Mouse (Mus musculus) forebrain, embryonic 14.5 days (tissue): ENCODE data around the gene Ptgdr. TPM values are rescaled to one million over a fixed set of nuclear protein-coding genes. Genes with fewer than 3 reads are reported as not detected.
A peak's percentile ranks its signal among the peaks of the same experiment; 100 is the strongest.
"Not testable (repeated sequence)": the region's sequence is repeated elsewhere in the genome, so short reads cannot be mapped to it uniquely, and the experiment has no call there.

ENCODE experiments used
- ATAC-seq: fragments of 200-750 bp; cut with Nextera tagmentation; 2 replicates; pipeline ENCODE4 v1.8.0; 2017; ENCODE audit warnings: mild to moderate bottlenecking, moderate library complexity
- DNase-seq: peaks from one replicate; pipeline ENCODE4 v3.0.0-alpha.2; 2015; ENCODE audit warnings: low spot score
- H3K27ac ChIP-seq: fragments of 300-500 bp; sonication (generic); 2 replicates; pipeline ENCODE4 v1.5.1; 2014; ENCODE audit warnings: low read depth, mild to moderate bottlenecking, control low read depth, low read length, moderate library complexity
- H3K27me3 ChIP-seq: fragments of 300-500 bp; sonication (generic); replicated peaks from 2 replicates; pipeline ENCODE4 v1.6.1; 2014; ENCODE audit warnings: low read length, control low read depth, mixed read lengths; ENCODE audit not compliant: control insufficient read depth, insufficient read depth
- H3K36me3 ChIP-seq: fragments of 300-500 bp; sonication (generic); 2 replicates; pipeline ENCODE4 v1.6.1; 2014; ENCODE audit warnings: low read length, control low read depth; ENCODE audit not compliant: control insufficient read depth, insufficient read depth
- H3K4me1 ChIP-seq: fragments of 300-500 bp; sonication (generic); 2 replicates; pipeline ENCODE4 v1.6.1; 2014; ENCODE audit warnings: antibody characterized with exemption, low read length, control low read depth; ENCODE audit not compliant: control insufficient read depth, insufficient read depth
- H3K4me2 ChIP-seq: fragments of 300-500 bp; sonication (generic); 2 replicates; pipeline ENCODE4 v1.6.1; 2014; ENCODE audit warnings: mild to moderate bottlenecking, control low read depth, low read length
- H3K4me3 ChIP-seq: fragments of 300-500 bp; sonication (generic); 2 replicates; pipeline ENCODE4 v1.5.1; 2014; ENCODE audit warnings: low read depth, low read length, control low read depth
- H3K9ac ChIP-seq: fragments of 300-500 bp; sonication (generic); 2 replicates; pipeline ENCODE4 v1.6.1; 2014; ENCODE audit warnings: mild to moderate bottlenecking, low read length, control low read depth, moderate library complexity
- H3K9me3 ChIP-seq: fragments of 300-500 bp; sonication (generic); replicated peaks from 2 replicates; pipeline ENCODE4 v1.6.1; 2016; ENCODE audit warnings: low read length, control low read depth, mixed read lengths; ENCODE audit not compliant: control insufficient read depth
- WGBS: fragments of 180-500 bp; shearing (Covaris S2); extraction: QIAGEN DNeasy Blood & Tissue Kit; methylation state at CpG from one replicate; pipeline ENCODE4 v1.1.7; 2014; 5-methylcytosine and 5-hydroxymethylcytosine counted together
- polyA plus RNA-seq: library from polyadenylated mRNA; unstranded; fragments of >200 nt; fragmentation: Nextera tagmentation; extraction: Ambion mirVana; gene quantifications from 2 replicates; pipeline ENCODE4 v1.2.1, GENCODE M21; 2014

The Ptgdr gene
- 0.15 and 0.30 TPM in 2 replicates for polyA plus RNA-seq

DNA sequence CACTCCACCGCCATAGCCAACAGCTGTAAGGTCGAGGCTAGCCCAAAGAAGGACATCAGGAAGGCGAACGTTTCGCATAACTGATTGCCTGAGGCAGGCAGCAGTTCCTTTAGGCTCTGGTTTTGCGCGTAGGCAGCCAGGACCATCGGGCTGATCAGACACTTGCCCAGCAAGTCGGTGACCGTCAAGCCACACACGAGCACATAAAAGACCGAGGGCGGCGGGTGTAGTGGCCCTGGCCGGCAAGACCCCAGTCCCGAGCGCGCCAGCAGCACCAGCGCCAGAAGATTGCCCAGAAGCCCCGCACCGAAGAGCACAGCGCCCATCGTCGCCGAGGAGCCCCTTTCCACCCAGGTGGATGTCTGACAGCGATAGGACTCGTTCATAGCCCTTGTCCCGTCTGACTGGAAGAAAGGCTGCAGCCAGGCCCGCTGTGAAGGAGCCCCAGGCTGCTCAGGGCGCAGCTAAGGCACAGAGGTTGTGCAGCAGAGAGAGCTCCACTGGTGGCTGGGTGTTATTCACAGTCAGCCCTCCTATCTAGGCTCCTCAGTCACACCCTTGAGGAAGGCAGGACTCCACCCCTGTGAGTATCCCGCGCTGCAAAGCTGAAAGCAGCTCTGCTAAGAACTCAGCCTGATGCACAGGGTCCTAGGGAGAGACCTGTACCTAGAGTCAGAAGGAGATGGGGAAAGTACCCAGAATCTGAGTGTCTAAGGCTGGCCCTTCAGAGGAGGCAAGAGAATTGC, at the start of gene Ptgdr:
TSS of gene Ptgdr (minus strand) at position 508 of the 746 bp plus-strand sequence.
- Histone ChIP-seq H3K4me1 (no peaks in the 10 kb centered on the region), H3K27me3 (peaks cover 17% of the 10 kb centered on the region), H3K9ac (no peak within 1 kb of the TSS), H3K36me3 (no peaks in the 10 kb centered on the region), H3K4me3 (peak within 1 kb of the TSS; percentile 20; the same call in 1 of the 2 replicates), H3K9me3 (no peaks in the 10 kb centered on the region), H3K4me2 (peak within 1 kb of the TSS; percentile 44), H3K27ac (no peak within 1 kb of the TSS)
- ATAC-seq: no peak
- no peak for DNase-seq
- 3% methylated on average over 32 of the region's 32 CpGs for WGBS

DNA sequence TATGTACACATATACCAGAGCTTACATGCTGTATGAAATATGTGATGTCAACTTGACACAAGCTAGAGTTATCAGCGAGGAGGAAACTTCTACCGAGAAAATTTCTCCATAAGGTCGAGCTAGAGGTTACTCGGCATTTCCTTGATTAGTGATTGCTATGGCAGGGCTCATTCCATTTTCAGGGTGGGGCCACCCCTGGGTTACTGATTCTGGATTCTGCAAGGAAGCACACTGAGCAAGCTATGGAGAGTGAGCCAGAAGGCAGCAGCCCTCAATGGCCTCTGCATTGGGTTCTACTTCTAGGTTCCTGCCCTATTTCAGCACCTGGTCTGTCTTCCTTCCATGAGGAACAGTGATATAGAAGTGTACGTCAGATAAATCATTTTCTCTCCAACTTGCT, 48.6 kb upstream of the Ptgdr start:
- no peak overlapping the region for H3K4me3 ChIP-seq
- no peak for DNase-seq
- 94% methylated on average over 5 of the region's 5 CpGs for WGBS
- H3K9me3 ChIP-seq: no peaks in the 10 kb centered on the region
- H3K27me3 ChIP-seq: no peaks in the 10 kb centered on the region
- H3K4me2 ChIP-seq: no peak overlapping the region
- H3K4me1 ChIP-seq: no peaks in the 10 kb centered on the region
- ATAC-seq: no peak
- no peak overlapping the region for H3K9ac ChIP-seq
- H3K27ac ChIP-seq: no peak overlapping the region
- no peaks in the 10 kb centered on the region for H3K36me3 ChIP-seq

DNA sequence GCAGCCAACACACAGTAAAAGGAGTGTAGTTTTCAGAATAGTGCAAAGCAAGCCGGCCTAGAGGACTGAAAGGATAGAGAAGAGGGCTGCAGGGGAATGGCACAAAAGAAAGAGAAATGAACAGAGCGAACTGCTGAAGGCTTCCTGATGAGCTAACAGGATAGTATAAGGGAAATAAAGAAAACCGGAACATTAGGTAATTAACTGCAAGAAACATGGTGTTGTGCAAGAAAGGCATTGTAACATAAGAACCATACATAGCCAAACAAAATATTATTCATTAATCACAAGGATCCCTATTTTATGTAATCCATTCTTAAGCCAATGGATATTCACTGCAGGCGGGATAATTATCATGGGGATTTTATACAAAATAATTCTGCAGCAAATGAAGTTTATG, 45.0 kb upstream of the Ptgdr start:
- no peaks in the 10 kb centered on the region for H3K4me1 ChIP-seq
- H3K36me3 ChIP-seq: no peaks in the 10 kb centered on the region
- DNase-seq (no peak), ATAC-seq (no peak)
- no peak overlapping the region for H3K9ac ChIP-seq
- no peak overlapping the region for H3K4me3 ChIP-seq
- no peaks in the 10 kb centered on the region for H3K27me3 ChIP-seq
- H3K27ac ChIP-seq: no peak overlapping the region
- 77% methylated on average over 4 of the region's 4 CpGs for WGBS
- H3K4me2 ChIP-seq: no peak overlapping the region
- no peaks in the 10 kb centered on the region for H3K9me3 ChIP-seq

DNA sequence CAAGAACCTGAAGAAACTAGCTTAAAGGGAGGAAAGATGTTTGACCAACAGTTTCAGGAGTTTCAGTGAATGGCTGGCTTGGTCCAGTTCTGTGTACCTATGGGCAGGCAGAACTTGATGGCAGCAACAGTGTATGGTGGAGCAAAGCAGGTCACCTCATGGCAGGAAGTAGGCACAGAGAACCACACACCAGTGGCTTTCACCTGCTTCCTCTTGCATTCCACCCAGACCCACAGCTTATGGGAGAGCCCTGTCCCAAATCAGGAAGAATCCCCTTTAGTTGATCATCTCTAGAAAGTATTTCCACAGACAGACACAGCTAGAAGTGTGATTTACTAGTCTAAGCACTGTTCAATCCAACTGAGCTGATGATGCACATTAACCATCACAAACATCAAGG, 42.6 kb upstream of the Ptgdr start:
- not testable (repeated sequence) for H3K4me3 ChIP-seq, ATAC-seq, H3K36me3 ChIP-seq, H3K9me3 ChIP-seq, H3K4me2 ChIP-seq, H3K9ac ChIP-seq, H3K4me1 ChIP-seq, DNase-seq, H3K27ac ChIP-seq, H3K27me3 ChIP-seq

DNA sequence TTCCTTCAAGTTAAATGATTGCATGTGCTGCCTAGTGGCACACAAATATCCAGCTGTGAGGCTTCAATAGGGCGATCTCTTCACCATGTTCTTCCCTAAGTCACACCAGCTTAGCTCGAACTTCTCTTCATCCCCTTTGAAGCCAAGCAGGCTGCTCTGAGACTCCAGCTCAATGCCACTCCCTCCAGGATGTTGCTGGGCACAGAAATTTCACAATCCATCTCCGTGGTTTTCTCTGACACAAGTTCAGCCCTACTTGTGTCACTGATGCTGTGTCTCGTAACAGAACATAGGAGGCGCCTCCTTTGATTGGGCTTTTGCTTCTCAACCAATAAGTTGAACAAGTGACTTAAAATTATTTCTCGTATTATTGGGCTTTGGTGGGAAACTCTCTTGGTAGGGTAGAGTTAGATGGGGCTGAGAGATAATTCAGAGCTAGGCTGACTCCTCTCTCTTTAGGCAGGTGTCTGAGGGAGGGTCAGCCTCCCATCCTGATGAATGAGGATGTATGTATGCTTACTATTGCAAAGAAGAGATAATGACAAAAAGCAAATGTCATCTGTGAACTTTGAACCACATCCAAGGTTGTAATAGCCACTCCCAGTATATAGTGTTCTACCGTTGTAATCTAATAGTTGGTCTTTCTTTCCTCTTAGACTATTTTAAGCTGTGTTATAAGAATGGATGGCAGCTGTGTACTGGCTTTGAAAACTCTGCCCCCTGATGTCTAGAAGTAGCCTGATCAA, 32.4 kb upstream of the Ptgdr start:
- Histone ChIP-seq H3K9me3 (no peaks in the 10 kb centered on the region), H3K4me3 (no peak overlapping the region), H3K4me2 (no peak overlapping the region), H3K4me1 (no peaks in the 10 kb centered on the region), H3K36me3 (no peaks in the 10 kb centered on the region), H3K27ac (no peak overlapping the region), H3K27me3 (no peaks in the 10 kb centered on the region), H3K9ac (no peak overlapping the region)
- DNase-seq (no peak), ATAC-seq (no peak)
- WGBS: 78% methylated on average over 7 of the region's 7 CpGs

DNA sequence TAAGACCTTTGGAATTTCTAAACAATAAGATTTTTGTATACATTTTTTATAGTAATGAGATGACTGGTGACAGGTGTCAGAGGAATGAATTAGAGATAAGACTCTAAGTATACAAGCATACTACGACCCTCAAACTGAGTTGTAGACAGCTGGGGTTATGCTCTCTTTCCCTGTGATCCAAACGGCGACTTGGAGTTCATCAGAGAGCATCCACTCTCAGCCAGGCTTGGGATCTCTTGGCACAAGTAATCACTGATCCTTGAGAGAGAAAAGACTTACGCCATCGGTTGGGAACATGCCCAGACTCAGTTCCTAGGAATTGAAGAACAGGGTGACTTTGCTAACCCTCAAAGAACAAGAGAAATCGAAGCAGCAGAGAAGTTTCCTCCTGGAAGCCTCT, 10.5 kb upstream of the Ptgdr start:
- H3K4me2 ChIP-seq: no peak overlapping the region
- no peak overlapping the region for H3K4me3 ChIP-seq
- no peak overlapping the region for H3K27ac ChIP-seq
- H3K9ac ChIP-seq: no peak overlapping the region
- H3K36me3 ChIP-seq: no peaks in the 10 kb centered on the region
- H3K9me3 ChIP-seq: no peaks in the 10 kb centered on the region
- DNase-seq (no peak), ATAC-seq (no peak)
- H3K4me1 ChIP-seq: no peaks in the 10 kb centered on the region
- 87% methylated on average over 6 of the region's 6 CpGs for WGBS
- no peaks in the 10 kb centered on the region for H3K27me3 ChIP-seq

DNA sequence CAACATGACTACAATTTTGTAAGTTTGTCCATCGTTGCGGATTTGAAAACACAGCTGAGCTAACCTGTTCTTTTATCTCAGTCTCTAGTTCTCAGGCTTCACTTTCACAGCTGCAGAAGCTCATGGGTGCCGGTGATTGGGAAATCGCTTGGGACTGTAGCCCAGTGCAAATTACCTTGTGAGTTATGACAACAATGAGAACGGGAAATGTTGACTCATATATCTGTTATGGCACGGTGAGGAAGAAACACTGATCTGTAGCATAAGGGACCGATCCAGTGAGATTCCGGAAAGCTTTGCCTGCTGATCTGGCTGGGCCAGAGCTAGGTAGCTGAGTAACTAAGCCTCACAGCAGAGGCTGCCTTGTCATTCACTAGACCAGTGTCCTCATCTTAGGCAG, 6.5 kb upstream of the Ptgdr start:
- 87% methylated on average over 8 of the region's 8 CpGs for WGBS
- H3K27ac ChIP-seq: no peak overlapping the region
- no peak overlapping the region for H3K9ac ChIP-seq
- DNase-seq: no peak
- H3K36me3 ChIP-seq: no peaks in the 10 kb centered on the region
- no peaks in the 10 kb centered on the region for H3K9me3 ChIP-seq
- ATAC-seq: no peak
- H3K4me1 ChIP-seq: no peaks in the 10 kb centered on the region
- no peaks in the 10 kb centered on the region for H3K27me3 ChIP-seq
- no peak overlapping the region for H3K4me2 ChIP-seq
- no peak overlapping the region for H3K4me3 ChIP-seq

DNA sequence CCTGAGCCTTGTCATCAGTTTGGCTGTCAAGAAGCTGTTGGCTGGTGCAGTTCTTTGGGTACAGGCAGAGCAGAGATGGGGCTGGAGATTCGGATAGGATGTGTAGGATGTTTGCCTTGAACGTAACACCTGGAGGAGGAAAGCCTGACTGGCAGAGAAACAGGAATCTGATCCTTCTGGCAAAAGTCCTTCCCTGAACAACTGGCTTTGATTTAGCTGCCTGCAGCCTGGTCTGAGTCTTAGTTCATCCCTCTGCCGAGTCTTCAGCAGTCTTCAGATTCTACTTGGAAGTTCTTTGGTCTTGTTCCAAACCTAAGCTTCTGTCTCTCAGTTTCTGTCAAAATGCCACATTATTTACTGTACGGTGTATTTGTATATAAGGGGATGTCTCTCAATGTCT, 3.9 kb upstream of the Ptgdr start:
- Histone ChIP-seq H3K9ac (no peak overlapping the region), H3K4me2 (no peak overlapping the region), H3K4me3 (no peak overlapping the region), H3K9me3 (no peaks in the 10 kb centered on the region), H3K27ac (no peak overlapping the region), H3K27me3 (peaks cover 16% of the 10 kb centered on the region), H3K4me1 (no peaks in the 10 kb centered on the region), H3K36me3 (no peaks in the 10 kb centered on the region)
- WGBS: 46% methylated on average over 4 of the region's 4 CpGs
- DNase-seq (no peak), ATAC-seq (no peak)

DNA sequence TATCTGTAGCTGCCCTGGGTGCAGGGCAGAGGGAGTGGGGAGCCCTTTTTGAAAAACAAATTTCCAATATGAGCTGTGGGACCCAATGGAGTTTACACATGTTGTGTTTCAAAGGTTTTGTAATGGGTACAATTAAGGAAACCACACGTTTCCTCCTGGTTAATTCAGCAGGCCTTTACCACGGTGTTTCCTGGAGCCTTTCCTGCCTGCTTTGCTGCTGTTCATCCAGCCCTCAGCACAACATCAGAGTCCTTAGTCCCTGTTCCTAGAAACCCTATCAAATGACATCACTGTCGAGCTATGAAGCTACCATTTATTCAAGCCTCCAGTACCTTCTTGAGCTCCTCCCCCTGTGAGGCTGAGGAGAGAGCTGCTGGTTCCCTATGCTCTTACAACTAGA, 2.0 kb upstream of the Ptgdr start:
- Histone ChIP-seq H3K4me3 (no peak overlapping the region), H3K27ac (no peak overlapping the region), H3K4me1 (no peaks in the 10 kb centered on the region), H3K9ac (no peak overlapping the region), H3K9me3 (no peaks in the 10 kb centered on the region), H3K27me3 (peaks cover 17% of the 10 kb centered on the region), H3K36me3 (no peaks in the 10 kb centered on the region), H3K4me2 (no peak overlapping the region)
- no peak for DNase-seq
- ATAC-seq: no peak
- 63% methylated on average over 3 of the region's 3 CpGs for WGBS
